Mouse (Mus musculus) intestine, embryonic 16.5 days (tissue): Measurements from ENCODE around the gene Slc29a1. TPM values are rescaled to one million over a fixed set of nuclear protein-coding genes. Genes with fewer than 3 reads are reported as not detected.

Source experiments
- ATAC-seq: fragments of 200-750 bp; cut with Nextera tagmentation; 2 replicates; pipeline ENCODE4 v1.8.0; 2017; ENCODE audit warnings: moderate TSS enrichment, moderate library complexity
- H3K27ac ChIP-seq: fragments of 300-500 bp; sonication (generic); 2 replicates; pipeline ENCODE4 v1.5.1; 2014; ENCODE audit warnings: mild to moderate bottlenecking, low read length
- H3K27me3 ChIP-seq: fragments of 300-500 bp; sonication (generic); replicated peaks from 2 replicates; pipeline ENCODE4 v1.6.1; 2014; ENCODE audit warnings: low read length, control low read depth, mixed read lengths; ENCODE audit not compliant: control insufficient read depth, insufficient read depth
- H3K36me3 ChIP-seq: fragments of 300-500 bp; sonication (generic); 2 replicates; pipeline ENCODE4 v1.6.1; 2014; ENCODE audit warnings: low read length, control low read depth; ENCODE audit not compliant: control insufficient read depth, insufficient read depth
- H3K4me1 ChIP-seq: fragments of 300-500 bp; sonication (generic); 2 replicates; pipeline ENCODE4 v1.6.1; 2014; ENCODE audit warnings: low read length, control low read depth, mixed read lengths; ENCODE audit not compliant: control insufficient read depth, insufficient read depth
- H3K4me2 ChIP-seq: fragments of 300-500 bp; sonication (generic); 2 replicates; pipeline ENCODE4 v1.6.1; 2014; ENCODE audit warnings: low read depth, low read length, control low read depth
- H3K4me3 ChIP-seq: fragments of 300-500 bp; sonication (generic); 2 replicates; pipeline ENCODE4 v1.5.1; 2014; ENCODE audit warnings: mild to moderate bottlenecking, low read length
- H3K9ac ChIP-seq: fragments of 300-500 bp; sonication (generic); 2 replicates; pipeline ENCODE4 v1.6.1; 2014; ENCODE audit warnings: low read depth, low read length
- H3K9me3 ChIP-seq: fragments of 300-500 bp; sonication (generic); 2 replicates; pipeline ENCODE4 v1.6.1; 2016; ENCODE audit warnings: low read length, control low read depth; ENCODE audit not compliant: control insufficient read depth
- WGBS: fragments of 180-500 bp; shearing (Covaris S2); extraction: QIAGEN DNeasy Blood & Tissue Kit; methylation state at CpG from one replicate; pipeline ENCODE4 v1.1.7; 2014; 5-methylcytosine and 5-hydroxymethylcytosine counted together
- polyA plus RNA-seq: library from polyadenylated mRNA; unstranded; fragments of >200 nt; fragmentation: Nextera tagmentation; extraction: Ambion mirVana; gene quantifications from 2 replicates; pipeline ENCODE4 v1.2.1, GENCODE M21; 2015

Gene Slc29a1
- polyA plus RNA-seq, 1 experiment from 2014 or later, result 83.1 TPM

- 0 out of 2 replicates have a peak overlapping the region, but pooled peaks have one; percentile 11 for H3K9ac ChIP-seq
- peaks cover 11% of the 10 kb centered on the region; the same call in 1 of the 2 replicates for H3K4me1 ChIP-seq
- no peaks in the 10 kb centered on the region for H3K36me3 ChIP-seq
- WGBS, result 86% methylated on average over 5 of the region's 7 CpGs
- ATAC-seq, result no peak
- no peak overlapping the region for H3K4me3 ChIP-seq
- H3K4me2 ChIP-seq, result 0 out of 2 replicates have a peak overlapping the region, but pooled peaks have one; percentile 94
- H3K27me3 ChIP-seq, result peaks cover 9% of the 10 kb centered on the region; the same call in 1 of the 2 replicates
- no peak overlapping the region for H3K27ac ChIP-seq
- H3K9me3 ChIP-seq, result no peaks in the 10 kb centered on the region
Measured at GRCm38 (mm10) chr17:45557246-45557824, 42.1 kb downstream of the Slc29a1 start.

- H3K4me3 ChIP-seq, result peak overlapping the region; percentile 72
- 0 out of 2 replicates have a peak overlapping the region, but pooled peaks have one; percentile 11 for H3K9ac ChIP-seq
- 69% methylated on average over 3 of the region's 3 CpGs for WGBS
- H3K4me2 ChIP-seq, result peak overlapping the region; percentile 94
- peaks cover 9% of the 10 kb centered on the region; the same call in 1 of the 2 replicates for H3K27me3 ChIP-seq
- H3K4me1 ChIP-seq, result peaks cover 11% of the 10 kb centered on the region; the same call in 1 of the 2 replicates
- no peak overlapping the region for H3K27ac ChIP-seq
- H3K36me3 ChIP-seq, result no peaks in the 10 kb centered on the region
- ATAC-seq, result no peak
- no peaks in the 10 kb centered on the region for H3K9me3 ChIP-seq
Measured at GRCm38 (mm10) chr17:45556514-45557245, 42.7 kb downstream of the Slc29a1 start.

- peaks cover 9% of the 10 kb centered on the region for H3K27me3 ChIP-seq
- no peaks in the 10 kb centered on the region for H3K36me3 ChIP-seq
- WGBS, result under 1% methylated on average over 14 of the region's 14 CpGs
Measured at GRCm38 (mm10) chr17:45556107-45556489, 43.3 kb downstream of the Slc29a1 start.

GRCm38 (mm10) chr17:45555452-45556106 is 43.8 kb downstream of the Slc29a1 start, which contains the start of gene Nfkbie:
TSS of gene Nfkbie (plus strand) at chr17:45555703.
- peaks cover 9% of the 10 kb centered on the region for H3K27me3 ChIP-seq
- H3K4me3 ChIP-seq, result peak within 1 kb of the TSS; percentile 72
- peak within 1 kb of the TSS; percentile 74 for H3K9ac ChIP-seq
- peak; percentile 88 for ATAC-seq
- no peak within 1 kb of the TSS for H3K27ac ChIP-seq
- H3K9me3 ChIP-seq, result no peaks in the 10 kb centered on the region
- peaks cover 11% of the 10 kb centered on the region; the same call in 1 of the 2 replicates for H3K4me1 ChIP-seq
- under 1% methylated on average over 45 of the region's 45 CpGs for WGBS
- peak within 1 kb of the TSS; percentile 94 for H3K4me2 ChIP-seq
- H3K36me3 ChIP-seq, result no peaks in the 10 kb centered on the region

More at GRCm38 (mm10) chr17:45556107-45556489, 43.3 kb downstream of the Slc29a1 start:
- H3K4me2 ChIP-seq, result peak overlapping the region; percentile 94
- H3K9ac ChIP-seq, result peak overlapping the region; percentile 74
- H3K4me3 ChIP-seq, result peak overlapping the region; percentile 72
- H3K9me3 ChIP-seq, result no peaks in the 10 kb centered on the region
- no peak for ATAC-seq
- H3K27ac ChIP-seq, result no peak overlapping the region
- peaks cover 11% of the 10 kb centered on the region; the same call in 1 of the 2 replicates for H3K4me1 ChIP-seq

GRCm38 (mm10) chr17:45554420-45554819 is 45.0 kb downstream of the Slc29a1 start:
- ATAC-seq, result no peak
- peaks cover 11% of the 10 kb centered on the region for H3K27me3 ChIP-seq
- no peak overlapping the region for H3K9ac ChIP-seq
- no peaks in the 10 kb centered on the region for H3K9me3 ChIP-seq
- no peaks in the 10 kb centered on the region for H3K36me3 ChIP-seq
- no peak overlapping the region for H3K27ac ChIP-seq
- H3K4me1 ChIP-seq, result peaks cover 11% of the 10 kb centered on the region; the same call in 1 of the 2 replicates
- WGBS, result 31% methylated on average over 1 of the region's 1 CpGs
- H3K4me3 ChIP-seq, result no peak overlapping the region
- H3K4me2 ChIP-seq, result no peak overlapping the region

GRCm38 (mm10) chr17:45553065-45553464 is 46.3 kb downstream of the Slc29a1 start:
- H3K9me3 ChIP-seq, result no peaks in the 10 kb centered on the region
- no peak overlapping the region for H3K4me3 ChIP-seq
- no peak overlapping the region for H3K9ac ChIP-seq
- peaks cover 19% of the 10 kb centered on the region for H3K27me3 ChIP-seq
- 78% methylated on average over 3 of the region's 3 CpGs for WGBS
- H3K27ac ChIP-seq, result no peak overlapping the region
- no peaks in the 10 kb centered on the region for H3K36me3 ChIP-seq
- peaks cover 15% of the 10 kb centered on the region; the same call in 1 of the 2 replicates for H3K4me1 ChIP-seq
- ATAC-seq, result no peak
- no peak overlapping the region for H3K4me2 ChIP-seq

- peaks cover 27% of the 10 kb centered on the region for H3K27me3 ChIP-seq
- WGBS, result 4% methylated on average over 8 of the region's 8 CpGs
- ATAC-seq, result peak; percentile 14; the same call in 1 of the 2 replicates
- no peak overlapping the region for H3K27ac ChIP-seq
- peaks cover 14% of the 10 kb centered on the region; the same call in 1 of the 2 replicates for H3K4me1 ChIP-seq
- no peaks in the 10 kb centered on the region for H3K36me3 ChIP-seq
- no peak overlapping the region for H3K4me3 ChIP-seq
- H3K4me2 ChIP-seq, result no peak overlapping the region
- H3K9me3 ChIP-seq, result no peaks in the 10 kb centered on the region
- H3K9ac ChIP-seq, result no peak overlapping the region
Measured at GRCm38 (mm10) chr17:45551816-45552451, 47.5 kb downstream of the Slc29a1 start.

- peaks cover 27% of the 10 kb centered on the region for H3K27me3 ChIP-seq
- 56% methylated on average over 7 of the region's 7 CpGs for WGBS
Measured at GRCm38 (mm10) chr17:45551249-45551796, 48.1 kb downstream of the Slc29a1 start.

More at GRCm38 (mm10) chr17:45551249-45551796, 48.1 kb downstream of the Slc29a1 start:
- no peak for ATAC-seq
- no peaks in the 10 kb centered on the region for H3K36me3 ChIP-seq
- H3K9me3 ChIP-seq, result no peaks in the 10 kb centered on the region
- no peak overlapping the region for H3K4me3 ChIP-seq
- no peak overlapping the region for H3K9ac ChIP-seq
- no peak overlapping the region for H3K4me2 ChIP-seq
- H3K4me1 ChIP-seq, result peaks cover 8% of the 10 kb centered on the region; the same call in 1 of the 2 replicates
- H3K27ac ChIP-seq, result no peak overlapping the region
